Mouse (Mus musculus) forebrain, embryonic 15.5 days (tissue): ENCODE data around the gene Rere. TPM values are rescaled to one million over a fixed set of nuclear protein-coding genes. Genes with fewer than 3 reads are reported as not detected.

Experiments used
- ATAC-seq: fragments of 200-750 bp; cut with Nextera tagmentation; replicated peaks from 2 replicates; pipeline ENCODE4 v1.8.0; 2017; ENCODE audit warnings: mild to moderate bottlenecking, moderate TSS enrichment, moderate library complexity
- H3K27ac ChIP-seq: fragments of 300-500 bp; sonication (generic); replicated peaks from 2 replicates; pipeline ENCODE4 v1.5.1; 2015; ENCODE audit warnings: mild to moderate bottlenecking, inconsistent platforms
- H3K27me3 ChIP-seq: fragments of 300-500 bp; sonication (generic); 2 replicates; pipeline ENCODE4 v1.6.1; 2015; ENCODE audit warnings: inconsistent platforms
- H3K36me3 ChIP-seq: fragments of 300-500 bp; sonication (generic); 2 replicates; pipeline ENCODE4 v1.6.1; 2015; ENCODE audit warnings: mild to moderate bottlenecking, inconsistent platforms
- H3K4me1 ChIP-seq: fragments of 300-500 bp; sonication (generic); 2 replicates; pipeline ENCODE4 v1.6.1; 2015; ENCODE audit warnings: inconsistent platforms
- H3K4me2 ChIP-seq: fragments of 300-500 bp; sonication (generic); replicated peaks from 2 replicates; pipeline ENCODE4 v1.6.1; 2015; ENCODE audit warnings: mild to moderate bottlenecking, inconsistent platforms
- H3K4me3 ChIP-seq: fragments of 300-500 bp; sonication (generic); 2 replicates; pipeline ENCODE4 v1.5.1; 2015; ENCODE audit warnings: mild to moderate bottlenecking, inconsistent platforms
- H3K9ac ChIP-seq: fragments of 300-500 bp; sonication (generic); replicated peaks from 2 replicates; pipeline ENCODE4 v1.6.1; 2015; ENCODE audit warnings: mild to moderate bottlenecking, inconsistent platforms
- H3K9me3 ChIP-seq: fragments of 300-500 bp; sonication (generic); 2 replicates; pipeline ENCODE4 v1.6.1; 2016; ENCODE audit warnings: inconsistent platforms
- WGBS: fragments of 180-500 bp; shearing (Covaris S2); methylation state at CpG from one replicate; pipeline ENCODE4 v1.1.7; 2015; ENCODE audit warnings: mixed read lengths; 5-methylcytosine and 5-hydroxymethylcytosine counted together
- polyA plus RNA-seq: library from polyadenylated mRNA; unstranded; fragments of >200 nt; fragmentation: Nextera tagmentation; extraction: Ambion mirVana; gene quantifications from 2 replicates; pipeline ENCODE4 v1.2.1, GENCODE M21; 2015

Gene Rere
- polyA plus RNA-seq, 1 experiment from 2014 or later = 26.6 TPM

GRCm38 (mm10) chr4:150625951-150626732 is 344.7 kb downstream of the Rere start:
- no peak for ATAC-seq
- Histone ChIP-seq H3K4me1 (no peaks in the 10 kb centered on the region), H3K36me3 (0 out of 2 replicates have a peak, but pooled peaks cover 2% of the 10 kb centered on the region), H3K9me3 (no peaks in the 10 kb centered on the region), H3K27ac (no peak overlapping the region), H3K4me3 (no peak overlapping the region), H3K9ac (no peak overlapping the region), H3K4me2 (no peak overlapping the region), H3K27me3 (no peaks in the 10 kb centered on the region)
- 46% methylated on average over 6 of the region's 6 CpGs for WGBS

- Histone ChIP-seq H3K27me3 (no peaks in the 10 kb centered on the region), H3K27ac (no peak overlapping the region), H3K9ac (no peak overlapping the region), H3K9me3 (no peaks in the 10 kb centered on the region), H3K4me1 (no peaks in the 10 kb centered on the region), H3K36me3 (no peaks in the 10 kb centered on the region), H3K4me2 (no peak overlapping the region), H3K4me3 (no peak overlapping the region)
- no peak for ATAC-seq
- WGBS = 83% methylated on average over 11 of the region's 11 CpGs
Measured at GRCm38 (mm10) chr4:150629266-150629665, 347.8 kb downstream of the Rere start.

GRCm38 (mm10) chr4:150635568-150635967 is 354.1 kb downstream of the Rere start:
- 78% methylated on average over 10 of the region's 10 CpGs for WGBS

GRCm38 (mm10) chr4:150636635-150637034 is 355.2 kb downstream of the Rere start:
- Histone ChIP-seq H3K4me1 (no peaks in the 10 kb centered on the region), H3K4me2 (no peak overlapping the region), H3K9ac (no peak overlapping the region), H3K27me3 (no peaks in the 10 kb centered on the region), H3K9me3 (no peaks in the 10 kb centered on the region), H3K27ac (no peak overlapping the region), H3K36me3 (peaks cover 12% of the 10 kb centered on the region; the same call in 1 of the 2 replicates), H3K4me3 (no peak overlapping the region)
- ATAC-seq = no peak
- WGBS = 86% methylated on average over 6 of the region's 6 CpGs

More at GRCm38 (mm10) chr4:150635568-150635967, 354.1 kb downstream of the Rere start:
- Histone ChIP-seq H3K4me2 (no peak overlapping the region), H3K9me3 (no peaks in the 10 kb centered on the region), H3K4me1 (no peaks in the 10 kb centered on the region), H3K27ac (no peak overlapping the region), H3K4me3 (no peak overlapping the region), H3K27me3 (no peaks in the 10 kb centered on the region), H3K9ac (no peak overlapping the region), H3K36me3 (peaks cover 6% of the 10 kb centered on the region; the same call in 1 of the 2 replicates)
- ATAC-seq = no peak

GRCm38 (mm10) chr4:150644299-150644698 is 362.9 kb downstream of the Rere start:
- ATAC-seq = no peak
- Histone ChIP-seq H3K27me3 (no peaks in the 10 kb centered on the region), H3K4me3 (no peak overlapping the region), H3K4me2 (no peak overlapping the region), H3K9me3 (no peaks in the 10 kb centered on the region), H3K27ac (no peak overlapping the region), H3K4me1 (no peaks in the 10 kb centered on the region), H3K9ac (no peak overlapping the region), H3K36me3 (peaks cover 16% of the 10 kb centered on the region; the same call in 1 of the 2 replicates)
- WGBS = 88% methylated on average over 9 of the region's 9 CpGs

GRCm38 (mm10) chr4:150649327-150649726 is 367.9 kb downstream of the Rere start:
- Histone ChIP-seq H3K9me3 (no peaks in the 10 kb centered on the region), H3K9ac (no peak overlapping the region), H3K27ac (no peak overlapping the region), H3K4me1 (peaks cover 13% of the 10 kb centered on the region), H3K4me3 (no peak overlapping the region), H3K36me3 (no peaks in the 10 kb centered on the region), H3K4me2 (no peak overlapping the region), H3K27me3 (peaks cover 10% of the 10 kb centered on the region; the same call in 1 of the 2 replicates)
- no peak for ATAC-seq
- 88% methylated on average over 5 of the region's 5 CpGs for WGBS

- no peaks in the 10 kb centered on the region for H3K9me3 ChIP-seq
- peak within 1 kb of the TSS; percentile 87 for H3K9ac ChIP-seq
- H3K4me2 ChIP-seq = peak within 1 kb of the TSS; percentile 75
- peak within 1 kb of the TSS; percentile 77 for H3K4me3 ChIP-seq
- WGBS = 4% methylated on average over 41 of the region's 41 CpGs
- peaks cover 13% of the 10 kb centered on the region for H3K4me1 ChIP-seq
- peak; percentile 84 for ATAC-seq
- H3K27me3 ChIP-seq = peaks cover 13% of the 10 kb centered on the region; the same call in 1 of the 2 replicates
- H3K27ac ChIP-seq = no peak within 1 kb of the TSS
- no peaks in the 10 kb centered on the region for H3K36me3 ChIP-seq
Measured at GRCm38 (mm10) chr4:150651390-150652277, 370.2 kb downstream of the Rere start, which contains the start of gene Slc45a1. TSS of gene Slc45a1 (minus strand) at chr4:150652174.

GRCm38 (mm10) chr4:150653072-150653599 is 371.7 kb downstream of the Rere start:
- Histone ChIP-seq H3K9ac (no peak overlapping the region), H3K36me3 (no peaks in the 10 kb centered on the region), H3K27me3 (peaks cover 13% of the 10 kb centered on the region; the same call in 1 of the 2 replicates), H3K4me2 (no peak overlapping the region), H3K4me1 (peaks cover 13% of the 10 kb centered on the region), H3K9me3 (no peaks in the 10 kb centered on the region), H3K27ac (no peak overlapping the region), H3K4me3 (no peak overlapping the region)
- WGBS = 42% methylated on average over 10 of the region's 11 CpGs
- no peak for ATAC-seq

GRCm38 (mm10) chr4:150655989-150656388 is 374.5 kb downstream of the Rere start:
- ATAC-seq = peak; percentile 68
- Histone ChIP-seq H3K4me1 (peaks cover 13% of the 10 kb centered on the region), H3K4me2 (no peak overlapping the region), H3K36me3 (no peaks in the 10 kb centered on the region), H3K4me3 (no peak overlapping the region), H3K9me3 (no peaks in the 10 kb centered on the region), H3K9ac (no peak overlapping the region), H3K27ac (no peak overlapping the region), H3K27me3 (peaks cover 13% of the 10 kb centered on the region; the same call in 1 of the 2 replicates)
- WGBS = 5% methylated on average over 17 of the region's 17 CpGs

GRCm38 (mm10) chr4:150656504-150656903 is 375.1 kb downstream of the Rere start:
- WGBS = 81% methylated on average over 6 of the region's 6 CpGs
- ATAC-seq = no peak

GRCm38 (mm10) chr4:150659926-150660610 is 378.6 kb downstream of the Rere start:
- H3K9ac ChIP-seq = no peak overlapping the region
- peaks cover 7% of the 10 kb centered on the region for H3K4me1 ChIP-seq
- H3K4me2 ChIP-seq = no peak overlapping the region
- H3K27ac ChIP-seq = no peak overlapping the region
- ATAC-seq = no peak
- no peaks in the 10 kb centered on the region for H3K36me3 ChIP-seq
- H3K4me3 ChIP-seq = no peak overlapping the region
- 81% methylated on average over 9 of the region's 9 CpGs for WGBS
- H3K27me3 ChIP-seq = no peaks in the 10 kb centered on the region
- H3K9me3 ChIP-seq = no peaks in the 10 kb centered on the region

More at GRCm38 (mm10) chr4:150656504-150656903, 375.1 kb downstream of the Rere start:
- no peak overlapping the region for H3K27ac ChIP-seq
- H3K27me3 ChIP-seq = peaks cover 13% of the 10 kb centered on the region; the same call in 1 of the 2 replicates
- no peaks in the 10 kb centered on the region for H3K9me3 ChIP-seq
- peaks cover 12% of the 10 kb centered on the region for H3K4me1 ChIP-seq
- no peak overlapping the region for H3K4me3 ChIP-seq
- no peak overlapping the region for H3K9ac ChIP-seq
- no peaks in the 10 kb centered on the region for H3K36me3 ChIP-seq
- no peak overlapping the region for H3K4me2 ChIP-seq
